Mouse (Mus musculus) adrenal gland (tissue): Measurements from ENCODE around the gene Olfr1137.

Experiments used
- intact Hi-C: fragments of 180-260 bp; cut with DNase I; formaldehyde crosslinking; loops from one replicate; pipeline ENCODE4 v1.15.1; 2025
- long read RNA-seq, 2 experiments: library from polyadenylated mRNA; unstranded; transcript quantifications; one replicate each; pipeline ENCODE4 v2.0.0; 2020; ENCODE audit warnings: borderline replicate concordance in 1 of 2; ENCODE audit not compliant: insufficient replicate concordance in 1 of 2

Gene Olfr1137
- long read RNA-seq, experiment 1, result 0 reads
- long read RNA-seq, experiment 2, result 0 reads

GRCm38 (mm10) chr2:87713079-87713478 lies at the start of gene Olfr1137:
Olfr1137 (minus strand) TSS chr2:87713179.
- intact Hi-C loops, result no loop called here

GRCm38 (mm10) chr2:87753891-87754290 lies 40.9 kb upstream of the Olfr1137 start, which contains the start of gene Olfr1141:
Olfr1141 (minus strand) TSS chr2:87753991.
- intact Hi-C loops, result no loop called here

- intact Hi-C loops, result no loop called here
Measured at GRCm38 (mm10) chr2:87743452-87743851, 30.5 kb upstream of the Olfr1137 start, which contains the start of gene Olfr1140. Olfr1140 (plus strand) TSS chr2:87743752.

- intact Hi-C loops, result no loop called here
Measured at GRCm38 (mm10) chr2:87739878-87740277, 26.9 kb upstream of the Olfr1137 start, which contains the start of gene Olfr1138. Olfr1138 (minus strand) TSS chr2:87739978.

GRCm38 (mm10) chr2:87693847-87694246 lies 19.1 kb downstream of the Olfr1137 start, which contains the start of gene Olfr1136:
Olfr1136 (minus strand) TSS chr2:87693947.
- intact Hi-C loops, result no loop called here

GRCm38 (mm10) chr2:87673564-87673963 lies 39.4 kb downstream of the Olfr1137 start, which contains the start of gene Olfr1135:
Olfr1135 (minus strand) TSS chr2:87673664.
- intact Hi-C loops, result no loop called here
